Mouse (Mus musculus): ENCODE results near the gene 1110057P08Rik. TPM values are rescaled to one million over a fixed set of nuclear protein-coding genes. Genes with fewer than 3 reads are reported as not detected.

1110057P08Rik gene
- polyA plus RNA-seq (2012; ENCODE audit: low replicate concordance), result not detected in 2 replicates

GRCm38 (mm10) chr16:89174435-89174834 lies at the start of gene 1110057P08Rik:
1110057P08Rik (plus strand) TSS chr16:89174735.

GRCm38 (mm10) chr16:89140551-89140950 lies 34.0 kb upstream of the 1110057P08Rik start, which contains the start of gene Gm6358:
Gm6358 (plus strand) TSS chr16:89140851.

GRCm38 (mm10) chr16:89150786-89151185 lies 23.7 kb upstream of the 1110057P08Rik start, which contains the start of gene Gm10061:
Gm10061 (plus strand) TSS chr16:89151086.

GRCm38 (mm10) chr16:89157652-89158051 lies 16.9 kb upstream of the 1110057P08Rik start, which contains the start of gene Gm9789:
Gm9789 (plus strand) TSS chr16:89157952.

GRCm38 (mm10) chr16:89169190-89169589 lies 5.3 kb upstream of the 1110057P08Rik start, which contains the start of gene Gm7735:
Gm7735 (plus strand) TSS chr16:89169490.

GRCm38 (mm10) chr16:89205561-89205960 lies 31.0 kb downstream of the 1110057P08Rik start, which contains the start of gene Krtap20-2:
Krtap20-2 (plus strand) TSS chr16:89205861.

Other genes starting within 250 kb of the 1110057P08Rik start
- not detected in 2 replicates for gene Krtap19-9b, start 242.5 kb upstream of the 1110057P08Rik start, polyA plus RNA-seq (2012; ENCODE audit: low replicate concordance)
- gene Krtap16-3, start 211.9 kb upstream of the 1110057P08Rik start, polyA plus RNA-seq (2012; ENCODE audit: low replicate concordance), result not detected in 2 replicates
- not detected in 2 replicates for gene Krtap22-2, start 164.0 kb upstream of the 1110057P08Rik start, polyA plus RNA-seq (2012; ENCODE audit: low replicate concordance)
- gene Gm10229, start 159.5 kb upstream of the 1110057P08Rik start, polyA plus RNA-seq (2012; ENCODE audit: low replicate concordance), result not detected in 2 replicates
- gene Krtap6-1, start 143.0 kb upstream of the 1110057P08Rik start, polyA plus RNA-seq (2012; ENCODE audit: low replicate concordance), result not detected in 2 replicates
- not detected in 2 replicates for gene Gm10228, start 133.3 kb upstream of the 1110057P08Rik start, polyA plus RNA-seq (2012; ENCODE audit: low replicate concordance)
- not detected in 2 replicates for gene Krtap6-5, start 126.9 kb upstream of the 1110057P08Rik start, polyA plus RNA-seq (2012; ENCODE audit: low replicate concordance)
- gene 1110025L11Rik, start 110.7 kb upstream of the 1110057P08Rik start, polyA plus RNA-seq (2012; ENCODE audit: low replicate concordance), result not detected in 2 replicates
- gene Krtap6-3, start 90.7 kb upstream of the 1110057P08Rik start, polyA plus RNA-seq (2012; ENCODE audit: low replicate concordance), result not detected in 2 replicates
- gene Gm6358, start 33.9 kb upstream of the 1110057P08Rik start, polyA plus RNA-seq (2012; ENCODE audit: low replicate concordance), result not detected in 2 replicates
- gene Gm10061, start 23.6 kb upstream of the 1110057P08Rik start, polyA plus RNA-seq (2012; ENCODE audit: low replicate concordance), result not detected in 2 replicates
- gene Gm9789, start 16.8 kb upstream of the 1110057P08Rik start, polyA plus RNA-seq (2012; ENCODE audit: low replicate concordance), result not detected in 2 replicates
- not detected in 2 replicates for gene Gm7735, start 5.2 kb upstream of the 1110057P08Rik start, polyA plus RNA-seq (2012; ENCODE audit: low replicate concordance)
- gene Krtap20-2, start 31.1 kb downstream of the 1110057P08Rik start, polyA plus RNA-seq (2012; ENCODE audit: low replicate concordance), result not detected in 2 replicates
- not detected in 2 replicates for gene Krtap21-1, start 229.1 kb downstream of the 1110057P08Rik start, polyA plus RNA-seq (2012; ENCODE audit: low replicate concordance)
- not detected in 2 replicates for gene Krtap6-2, start 245.4 kb downstream of the 1110057P08Rik start, polyA plus RNA-seq (2012; ENCODE audit: low replicate concordance)